Mouse (Mus musculus): Measurements from ENCODE around the gene Zc3h7b.

Zc3h7b gene

DNA sequence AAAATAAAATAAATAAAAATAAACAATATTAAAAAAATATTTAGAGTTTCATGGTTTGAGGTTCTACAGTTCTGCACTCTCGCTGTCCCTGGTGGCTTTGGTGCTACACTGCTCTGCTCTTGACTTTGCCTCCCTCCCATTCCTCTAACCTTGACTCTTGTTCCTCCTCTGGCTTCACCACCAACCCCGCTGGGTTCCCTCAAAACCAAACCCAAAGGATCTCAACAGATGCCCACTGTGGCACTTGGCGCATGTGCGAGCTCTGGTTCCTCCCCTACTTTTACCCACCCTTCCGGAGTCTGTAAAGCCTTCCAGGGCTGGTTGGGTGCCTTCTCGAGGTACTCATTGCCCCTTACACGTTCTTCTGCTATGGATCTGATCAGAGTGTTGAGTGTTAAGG, 97.4 kb downstream of the Zc3h7b start:
- DNase-seq (ENCODE audit: low read depth, low spot score) = no peak

DNA sequence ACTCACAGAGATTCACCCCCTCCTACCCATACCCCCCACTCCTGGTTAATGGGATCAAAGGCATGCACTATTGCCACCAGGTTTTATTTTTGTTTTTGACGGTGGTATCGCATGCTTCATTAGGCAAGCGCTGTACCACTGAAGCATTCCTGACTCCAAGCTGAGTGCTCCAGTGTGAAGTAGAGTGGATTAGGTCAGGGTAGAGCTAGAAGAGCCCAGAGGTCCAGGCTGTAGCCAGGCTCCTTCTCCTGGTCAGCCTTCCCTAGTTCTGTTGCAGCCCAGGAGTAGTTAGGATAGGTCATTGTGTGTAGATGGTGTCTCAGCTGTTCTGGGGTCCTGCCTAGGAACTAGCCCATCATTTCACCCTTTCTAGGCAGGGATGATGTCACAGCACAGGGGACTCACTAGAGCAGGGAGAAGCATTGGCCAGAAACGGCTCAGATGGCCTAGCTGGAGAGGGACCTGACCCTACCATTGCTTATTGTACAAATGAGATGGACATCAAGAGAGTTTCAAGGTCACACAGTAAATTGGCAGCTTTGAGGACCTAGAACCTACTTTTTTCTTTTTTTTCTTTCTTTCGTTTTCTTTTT, 100.3 kb downstream of the Zc3h7b start:
- DNase-seq (ENCODE audit: low read depth, low spot score) = no peak

DNA sequence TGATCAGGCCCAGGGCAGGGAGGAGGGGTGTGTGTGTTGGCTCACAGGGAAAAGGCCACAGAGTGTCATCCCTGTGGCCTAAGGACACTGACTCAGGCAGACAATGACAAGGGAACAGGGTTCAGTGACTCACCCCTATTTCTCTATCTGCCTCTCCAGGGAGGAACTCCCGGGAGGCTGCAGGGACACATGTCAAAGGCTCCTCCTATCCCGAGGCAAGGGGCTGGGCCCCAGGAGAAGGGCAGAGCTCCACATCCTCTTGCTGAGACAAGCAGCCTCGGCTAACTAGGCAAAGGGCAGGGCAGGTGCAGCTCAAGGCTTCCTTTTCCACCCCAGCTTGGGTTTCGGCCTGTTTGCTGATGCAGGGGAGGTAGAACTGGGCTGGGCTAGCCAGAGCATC, 100.9 kb downstream of the Zc3h7b start:
- no peak for DNase-seq (ENCODE audit: low read depth, low spot score)
